Mouse (Mus musculus) cortical plate, adult 2 months (tissue): ENCODE results near the gene Slc17a2.

Experiments
- CTCF ChIP-seq: fragments of 200-500 bp; IDR thresholded peaks from 2 replicates; pipeline ENCODE4 v1.5.1; 2011; ENCODE audit warnings: mild to moderate bottlenecking, control low read depth, low read length; ENCODE audit not compliant: insufficient read depth; ENCODE audit errors: extremely low read depth
- POLR2A ChIP-seq: fragments of 200-500 bp; IDR thresholded peaks from 2 replicates; pipeline ENCODE4 v1.6.1; 2011; ENCODE audit warnings: mild to moderate bottlenecking, low read length, control low read depth; ENCODE audit not compliant: insufficient read depth; ENCODE audit errors: extremely low read depth

DNA sequence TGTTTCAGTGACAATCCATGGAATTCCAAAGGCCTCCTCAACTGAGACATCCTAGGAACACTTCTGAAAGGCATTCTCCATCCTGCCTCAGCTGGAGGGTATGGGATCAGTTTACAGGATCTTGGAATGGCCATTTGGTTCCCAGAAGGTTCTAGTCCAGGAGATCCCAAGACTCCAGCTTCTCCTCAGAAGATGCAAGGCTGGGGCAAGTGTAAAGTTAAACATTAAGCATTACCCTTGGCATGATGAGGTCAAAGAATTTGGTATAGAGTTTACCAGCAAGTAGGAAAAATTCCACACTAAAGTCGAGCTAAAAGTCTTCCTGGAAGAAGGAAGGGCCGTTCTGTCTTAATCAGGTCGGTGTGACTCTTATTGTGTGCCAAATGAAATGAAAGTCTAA lies 63.2 kb downstream of the Slc17a2 start:
- TF ChIP-seq CTCF (no peak), POLR2A (no peak)
